Mouse (Mus musculus) cerebellum, adult (tissue): ENCODE measurements around the gene Phc2.
A peak's percentile ranks its signal among the peaks of the same experiment; 100 is the strongest.

Experiments
- ATAC-seq: cut with Nextera tagmentation; 2 replicates; pipeline ENCODE4 v1.9.2; 2017; ENCODE audit warnings: mild to moderate bottlenecking, moderate library complexity, mixed read lengths; ENCODE audit not compliant: insufficient number of reproducible peaks, low FRiP score, low TSS enrichment

The Phc2 gene

GRCm38 (mm10) chr4:128769569-128770355 lies 115.3 kb downstream of the Phc2 start:
- ATAC-seq: no peak

GRCm38 (mm10) chr4:128770698-128771097 lies 116.2 kb downstream of the Phc2 start:
- ATAC-seq: no peak

DNA sequence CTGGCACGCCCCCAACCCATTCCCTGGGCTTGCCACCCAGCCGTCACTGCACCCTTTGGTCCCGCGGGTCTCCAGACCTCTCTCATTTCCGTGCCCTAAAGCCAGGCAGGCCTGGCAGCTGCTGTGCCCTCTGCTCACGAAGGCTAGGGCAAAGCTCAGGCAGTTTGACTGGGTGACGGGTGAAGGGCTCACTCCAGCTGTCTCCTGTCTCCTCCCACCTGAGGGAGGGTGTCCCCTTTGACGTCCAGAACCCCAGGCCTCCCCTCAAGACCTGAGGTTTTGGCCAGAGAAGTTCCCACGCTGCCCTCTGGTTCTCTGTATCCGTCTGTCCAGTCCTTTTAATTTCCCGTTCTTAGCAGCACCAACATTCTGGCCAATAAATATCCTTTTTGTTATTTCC lies 119.3 kb downstream of the Phc2 start:
- ATAC-seq: no peak

DNA sequence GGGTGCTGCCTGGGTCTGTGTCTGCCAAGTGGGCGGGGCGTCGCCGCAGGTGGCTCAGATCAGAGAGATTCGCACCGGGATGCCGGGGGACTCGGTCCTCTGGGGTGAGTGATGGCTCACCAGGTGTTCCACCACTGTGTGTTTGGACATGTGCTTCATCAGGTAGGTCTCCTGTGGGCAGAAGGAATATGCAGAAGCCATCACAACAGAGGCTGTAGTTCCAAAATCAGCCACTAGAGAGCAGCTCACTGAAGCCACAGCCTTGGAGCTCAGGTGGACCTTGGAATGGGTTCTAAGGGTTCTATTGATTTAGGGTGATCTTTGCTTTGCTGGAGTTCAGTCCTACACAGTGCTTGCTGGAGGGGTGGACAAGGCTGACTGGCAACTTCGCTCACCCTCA lies 120.0 kb downstream of the Phc2 start:
- ATAC-seq: no peak

DNA sequence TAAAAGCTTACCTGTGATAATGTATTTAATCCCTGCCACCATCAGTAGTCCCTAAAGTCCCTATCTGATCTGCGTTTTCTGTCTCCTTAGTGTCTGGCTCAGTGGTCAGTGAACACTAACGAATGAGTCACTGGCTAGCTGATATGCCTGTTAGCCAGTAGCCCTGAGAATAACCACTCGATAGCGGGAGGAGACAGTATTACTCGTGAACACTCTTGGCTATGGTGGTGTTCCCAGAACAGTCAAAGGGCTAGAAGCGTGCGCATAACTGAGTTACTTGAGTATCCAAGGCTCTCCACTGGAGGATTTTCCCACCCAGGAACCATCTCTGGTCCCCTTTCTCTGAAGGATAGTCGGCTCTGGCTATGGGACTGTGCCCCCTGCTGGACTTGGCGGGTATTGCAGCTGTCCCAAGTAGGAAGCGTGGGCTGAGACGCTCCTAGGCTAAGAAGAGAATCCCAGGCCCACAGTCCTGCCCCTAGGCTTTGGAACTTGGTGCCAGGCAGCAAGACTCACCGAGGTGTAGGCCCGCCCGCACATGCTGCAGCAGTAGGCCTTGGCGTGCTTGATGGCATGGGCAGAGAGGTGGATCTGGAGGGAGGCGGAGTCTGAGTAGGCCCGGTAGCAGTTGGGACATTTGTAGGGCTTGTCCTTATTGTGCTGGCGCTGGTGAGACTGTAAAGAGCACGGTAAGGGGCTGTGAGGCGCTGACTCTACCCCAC lies 122.2 kb downstream of the Phc2 start:
- ATAC-seq: peak; percentile 66; the same call in 1 of the 2 replicates

- ATAC-seq: no peak
These were observed 123.1 kb downstream of the Phc2 start for GRCm38 (mm10) chr4:128777593-128777992.

DNA sequence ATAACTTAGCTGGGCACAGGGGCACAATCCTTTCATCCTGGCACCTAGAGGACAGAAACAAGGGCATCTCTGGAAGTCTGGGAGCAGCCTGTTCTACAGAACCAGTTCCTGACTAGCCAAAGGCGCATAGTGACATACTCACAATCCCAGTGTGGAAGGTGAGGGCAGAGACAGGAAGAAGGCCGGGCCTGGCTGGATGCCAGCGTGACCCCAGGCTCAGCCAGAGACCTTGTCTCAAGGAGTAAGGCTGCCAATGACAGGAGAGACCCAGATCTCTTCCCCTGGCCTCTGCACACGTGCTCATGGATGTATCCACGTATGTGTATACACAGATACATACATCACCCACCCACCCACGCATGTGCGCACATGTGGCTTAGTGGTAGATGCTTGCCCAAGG lies 127.5 kb downstream of the Phc2 start:
- ATAC-seq: no peak

- no peak for ATAC-seq
These were observed 128.1 kb downstream of the Phc2 start for GRCm38 (mm10) chr4:128782645-128783044.

DNA sequence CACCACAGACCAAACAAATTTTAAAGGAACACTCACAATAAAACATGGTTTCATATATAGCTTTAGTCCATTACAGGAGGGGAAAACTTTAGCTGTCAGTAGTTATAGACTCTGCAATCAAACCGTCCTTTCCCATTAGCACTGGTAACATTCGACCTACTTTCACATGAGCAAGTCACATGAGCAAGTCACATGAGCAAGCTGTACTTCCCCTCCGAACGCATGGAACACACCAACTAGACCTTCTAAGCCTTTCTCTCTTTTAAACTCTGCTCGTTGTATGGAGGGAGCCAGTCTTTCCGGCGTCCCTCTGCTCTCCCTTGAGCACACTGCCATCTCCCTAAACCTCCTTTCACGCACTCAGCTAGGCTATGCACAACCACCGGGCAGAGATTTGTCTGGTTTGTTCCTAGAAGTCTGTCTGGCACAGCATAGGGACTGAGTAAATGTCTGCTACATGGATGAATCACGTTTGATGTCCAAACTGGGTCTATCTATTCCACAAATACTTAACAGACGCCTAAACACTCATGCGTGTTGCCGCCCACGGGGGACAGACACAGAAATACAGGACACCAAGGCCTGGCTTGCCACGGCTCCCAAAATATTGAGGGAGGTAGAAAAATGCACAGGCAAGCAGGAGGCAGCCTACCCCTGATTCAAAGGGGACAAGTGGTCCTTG lies 130.6 kb downstream of the Phc2 start:
- ATAC-seq: no peak

DNA sequence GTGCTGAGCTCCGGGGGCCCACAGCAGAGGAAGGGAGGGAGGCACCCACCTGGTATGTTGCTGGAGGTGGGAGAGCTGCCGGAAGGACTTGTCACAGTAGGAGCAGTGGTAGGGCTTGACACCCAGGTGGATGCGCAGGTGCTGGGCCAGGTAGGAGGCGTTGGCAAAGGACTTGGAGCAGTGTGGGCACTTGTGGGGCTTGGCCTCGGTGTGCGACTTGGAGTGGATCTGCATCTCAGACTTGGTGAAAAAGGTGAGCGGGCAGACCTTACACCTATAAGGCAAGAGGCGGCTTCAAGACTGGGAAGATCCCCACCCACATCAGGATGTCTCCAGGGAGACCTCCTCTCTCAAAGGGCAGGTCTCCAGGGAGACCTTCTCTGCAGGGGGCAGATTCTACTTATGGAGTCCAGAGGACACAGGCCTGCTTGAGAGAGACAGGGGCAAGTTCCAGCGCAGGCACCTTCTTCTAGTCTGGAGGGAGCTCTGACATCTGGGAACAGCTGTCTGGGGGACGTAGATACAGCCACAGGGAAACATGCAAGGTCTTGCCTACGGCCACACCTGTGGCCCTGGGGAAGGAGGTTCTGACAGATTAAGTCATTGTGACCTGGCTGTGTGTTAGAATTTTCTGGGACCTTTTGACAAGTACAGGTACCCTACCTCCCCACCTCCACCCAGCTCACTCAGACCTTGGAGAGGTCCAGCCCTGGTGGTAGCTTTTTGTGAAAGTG lies 131.6 kb downstream of the Phc2 start:
- ATAC-seq: no peak

GRCm38 (mm10) chr4:128787023-128787939 lies 132.8 kb downstream of the Phc2 start:
- ATAC-seq: no peak

- ATAC-seq: no peak
These were observed 133.6 kb downstream of the Phc2 start for GRCm38 (mm10) chr4:128788108-128788507.

DNA sequence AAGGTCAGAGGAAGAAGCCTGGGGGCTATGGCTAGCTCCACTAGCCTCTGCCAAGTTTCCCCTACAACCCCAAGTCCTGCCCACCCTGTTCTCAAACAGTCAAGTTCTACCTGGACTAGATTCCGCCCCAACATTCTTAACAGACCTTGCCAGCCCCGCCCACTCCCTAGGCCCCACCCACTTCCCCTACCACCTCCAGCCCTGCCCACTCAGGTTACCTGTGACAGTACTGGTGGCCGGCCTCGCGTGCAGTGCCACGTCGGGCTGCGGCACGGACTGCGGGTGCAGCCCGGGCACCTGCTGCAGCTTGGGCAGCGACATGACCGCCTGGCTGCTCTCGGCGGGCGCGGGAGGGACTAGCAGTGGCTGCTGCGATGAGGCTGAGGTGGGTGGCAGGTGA lies 135.1 kb downstream of the Phc2 start:
- no peak for ATAC-seq

GRCm38 (mm10) chr4:128793710-128794109 lies 139.2 kb downstream of the Phc2 start:
- no peak for ATAC-seq

GRCm38 (mm10) chr4:128794198-128794597 lies 139.7 kb downstream of the Phc2 start:
- no peak for ATAC-seq

DNA sequence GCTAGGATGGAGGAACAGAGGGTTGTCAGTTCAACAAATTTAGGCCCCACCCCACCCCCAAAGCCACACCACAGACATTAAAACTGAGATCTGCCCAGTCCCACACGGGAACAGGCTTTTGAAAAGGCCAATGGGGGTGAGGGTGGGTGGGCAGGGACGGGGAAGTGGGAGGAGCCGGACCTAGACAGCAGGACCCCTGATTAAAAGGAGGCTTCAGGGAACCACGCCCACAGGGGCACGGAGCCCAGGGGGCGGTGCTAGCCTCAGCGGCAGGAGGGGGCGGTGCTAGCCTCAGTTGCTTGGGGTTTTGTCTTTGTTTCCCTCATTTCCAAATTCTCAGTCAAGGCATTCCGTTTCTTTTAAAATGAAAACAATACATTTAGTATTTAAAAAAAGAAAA lies 141.1 kb downstream of the Phc2 start:
- ATAC-seq: no peak

DNA sequence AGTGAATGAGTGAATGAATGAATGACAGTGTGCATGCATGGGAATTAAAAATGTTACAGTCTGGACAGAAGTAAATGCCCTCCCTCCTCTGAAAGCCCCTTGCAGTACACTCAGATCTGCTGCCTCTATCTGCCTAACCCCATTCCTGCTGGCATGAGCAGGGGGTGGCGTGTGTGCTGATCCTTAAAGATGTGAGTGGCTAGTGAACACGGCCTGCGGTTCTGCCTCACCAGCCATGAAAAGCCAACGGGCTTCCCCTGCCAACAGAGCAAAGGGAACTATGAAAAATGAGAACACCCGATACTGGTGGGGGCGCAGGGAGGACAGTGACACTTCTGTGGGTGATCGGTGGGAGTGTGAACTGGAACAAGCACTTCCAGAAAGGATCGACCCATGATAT lies 142.3 kb downstream of the Phc2 start:
- no peak for ATAC-seq

GRCm38 (mm10) chr4:128801675-128802465 lies 147.4 kb downstream of the Phc2 start:
- no peak for ATAC-seq
